Mouse (Mus musculus) macrophage (primary cell): ENCODE measurements around the gene Gsk3b. TPM values are rescaled to one million over a fixed set of nuclear protein-coding genes. Genes with fewer than 3 reads are reported as not detected.
"Not testable (repeated sequence)": the region's sequence is repeated elsewhere in the genome, so short reads cannot be mapped to it uniquely, and the experiment has no call there.

Experiments used
- H3K27ac ChIP-seq: fragments of 350-480 bp; formaldehyde crosslinking; 2 replicates; pipeline ENCODE4 v1.9.0; 2021
- H3K36me3 ChIP-seq: fragments of 350-480 bp; formaldehyde crosslinking; 2 replicates; pipeline ENCODE4 v1.9.0; 2021; ENCODE audit errors: inconsistent target
- H3K4me3 ChIP-seq: fragments of 350-480 bp; formaldehyde crosslinking; 2 replicates; pipeline ENCODE4 v1.9.0; 2021; ENCODE audit errors: inconsistent target
- H3K79me2 ChIP-seq: fragments of 350-480 bp; formaldehyde crosslinking; 2 replicates; pipeline ENCODE4 v1.9.0; 2021; ENCODE audit errors: inconsistent target
- WGBS: methylation state at CpG from one replicate; pipeline ENCODE4 v1.1.7; 2026; ENCODE audit warnings: inconsistent platforms; ENCODE audit not compliant: missing documents; 5-methylcytosine and 5-hydroxymethylcytosine counted together
- polyA plus RNA-seq: library from polyadenylated mRNA; stranded (reverse); fragments of 250-400 nt; gene quantifications from 3 replicates; pipeline ENCODE4 v1.2.4, GENCODE M21; 2018; ENCODE audit warnings: inconsistent platforms

The Gsk3b gene
- polyA plus RNA-seq, 1 experiment from 2014 or later = 38.2 TPM

DNA sequence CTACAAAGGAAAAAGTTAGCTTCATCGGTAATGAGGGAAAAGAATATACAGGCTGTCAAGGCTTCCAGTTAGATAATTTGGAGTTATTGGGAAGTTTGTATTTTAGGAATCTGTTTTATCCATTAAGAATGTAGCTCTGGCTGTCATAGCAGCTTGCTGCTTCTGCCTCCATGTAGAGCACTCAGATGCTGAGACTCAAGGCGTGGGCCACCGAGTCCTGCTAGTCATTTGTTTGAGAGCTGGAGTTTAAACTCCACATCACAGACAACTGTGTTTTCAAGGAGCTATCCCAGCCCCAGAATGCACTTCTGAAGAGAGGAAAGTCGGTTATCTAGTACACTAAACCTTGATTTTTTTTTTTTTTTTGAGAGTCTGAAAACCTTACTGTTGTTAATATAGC lies 101.2 kb downstream of the Gsk3b start:
- Histone ChIP-seq H3K27ac (no peak overlapping the region), H3K4me3 (no peak overlapping the region), H3K36me3 (peaks cover 36% of the 10 kb centered on the region), H3K79me2 (peaks cover 20% of the 10 kb centered on the region; the same call in 1 of the 2 replicates)
- 100% methylated on average over 4 of the region's 4 CpGs for WGBS

GRCm38 (mm10) chr16:38190531-38190930 lies 101.7 kb downstream of the Gsk3b start:
- H3K79me2 ChIP-seq = peaks cover 17% of the 10 kb centered on the region; the same call in 1 of the 2 replicates
- H3K27ac ChIP-seq = no peak overlapping the region
- 98% methylated on average over 3 of the region's 3 CpGs for WGBS
- H3K36me3 ChIP-seq = peaks cover 41% of the 10 kb centered on the region
- H3K4me3 ChIP-seq = no peak overlapping the region

DNA sequence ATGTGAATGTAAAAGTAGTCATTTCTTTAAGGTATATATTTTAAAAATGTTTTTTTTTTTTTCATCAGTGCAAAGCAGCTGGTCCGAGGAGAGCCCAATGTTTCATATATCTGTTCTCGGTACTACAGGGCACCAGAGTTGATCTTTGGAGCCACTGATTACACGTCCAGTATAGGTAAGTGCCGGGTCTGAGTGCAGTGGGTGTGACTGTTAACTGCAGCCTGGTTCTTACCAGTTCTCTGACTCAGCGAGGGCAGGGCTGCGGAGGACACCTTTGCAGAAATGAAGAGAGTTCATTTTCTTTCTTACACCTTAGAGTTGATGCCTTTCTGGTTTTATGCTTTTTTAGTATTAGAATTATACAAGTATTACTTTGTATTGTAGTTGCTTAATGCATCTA lies 102.7 kb downstream of the Gsk3b start:
- Histone ChIP-seq H3K4me3 (no peak overlapping the region), H3K36me3 (peaks cover 42% of the 10 kb centered on the region), H3K79me2 (peaks cover 17% of the 10 kb centered on the region; the same call in 1 of the 2 replicates), H3K27ac (no peak overlapping the region)
- 96% methylated on average over 6 of the region's 6 CpGs for WGBS

DNA sequence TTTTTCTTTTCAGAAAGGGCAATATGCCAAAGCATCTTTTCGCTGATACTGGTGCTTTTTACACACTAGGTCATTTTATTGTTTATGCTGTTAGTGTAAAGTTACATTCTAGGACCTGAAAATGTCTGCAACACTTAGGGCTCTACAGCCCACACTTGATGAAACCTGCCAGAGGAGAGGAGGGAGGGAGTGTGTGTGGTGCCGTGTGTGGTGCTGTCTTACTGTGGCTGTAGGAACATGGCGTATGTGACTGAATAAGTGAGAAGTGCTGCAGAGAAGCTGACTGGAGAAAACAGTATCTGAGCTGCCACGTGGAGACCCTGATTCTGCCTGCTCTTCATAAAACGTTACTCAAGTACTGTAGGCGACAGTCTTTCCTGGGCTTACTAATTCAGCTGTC lies 103.8 kb downstream of the Gsk3b start:
- peaks cover 14% of the 10 kb centered on the region; the same call in 1 of the 2 replicates for H3K79me2 ChIP-seq
- peaks cover 41% of the 10 kb centered on the region for H3K36me3 ChIP-seq
- H3K27ac ChIP-seq = no peak overlapping the region
- WGBS = 97% methylated on average over 6 of the region's 6 CpGs
- no peak overlapping the region for H3K4me3 ChIP-seq

DNA sequence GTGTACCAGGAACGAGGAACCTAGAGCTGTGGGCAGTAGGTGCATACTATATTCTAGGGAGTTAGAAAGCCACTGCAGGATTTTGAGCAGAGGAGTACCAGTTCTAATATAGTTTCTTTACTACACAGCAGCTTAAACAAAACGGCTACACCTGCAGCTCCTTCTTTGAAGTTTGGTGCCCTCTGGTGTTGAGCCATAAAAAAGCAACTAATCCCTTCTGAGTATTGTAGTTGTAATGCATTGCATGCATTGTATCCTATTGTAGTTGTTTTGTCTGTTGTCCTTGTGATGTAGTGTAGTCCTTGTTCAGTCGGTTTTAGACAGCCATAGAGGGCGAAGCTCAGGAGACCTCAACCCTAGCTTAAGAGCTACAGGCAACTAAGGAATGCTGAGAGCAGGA lies 108.5 kb downstream of the Gsk3b start:
- 50% methylated on average over 4 of the region's 4 CpGs for WGBS
- no peak overlapping the region for H3K27ac ChIP-seq
- H3K36me3 ChIP-seq = peaks cover 22% of the 10 kb centered on the region
- no peak overlapping the region for H3K4me3 ChIP-seq
- peaks cover 18% of the 10 kb centered on the region; the same call in 1 of the 2 replicates for H3K79me2 ChIP-seq

GRCm38 (mm10) chr16:38205272-38205671 lies 116.5 kb downstream of the Gsk3b start:
- no peak overlapping the region for H3K27ac ChIP-seq
- H3K4me3 ChIP-seq = no peak overlapping the region
- peaks cover 4% of the 10 kb centered on the region; the same call in 1 of the 2 replicates for H3K79me2 ChIP-seq
- H3K36me3 ChIP-seq = peaks cover 26% of the 10 kb centered on the region
- 95% methylated on average over 7 of the region's 7 CpGs for WGBS

- H3K27ac ChIP-seq, H3K79me2 ChIP-seq, H3K4me3 ChIP-seq: not testable (repeated sequence)
- no CpG with 5 or more reads among the region's 5 CpGs for WGBS
- H3K36me3 ChIP-seq = peaks cover 34% of the 10 kb centered on the region
Observed at GRCm38 (mm10) chr16:38222491-38222890, 133.7 kb downstream of the Gsk3b start.

DNA sequence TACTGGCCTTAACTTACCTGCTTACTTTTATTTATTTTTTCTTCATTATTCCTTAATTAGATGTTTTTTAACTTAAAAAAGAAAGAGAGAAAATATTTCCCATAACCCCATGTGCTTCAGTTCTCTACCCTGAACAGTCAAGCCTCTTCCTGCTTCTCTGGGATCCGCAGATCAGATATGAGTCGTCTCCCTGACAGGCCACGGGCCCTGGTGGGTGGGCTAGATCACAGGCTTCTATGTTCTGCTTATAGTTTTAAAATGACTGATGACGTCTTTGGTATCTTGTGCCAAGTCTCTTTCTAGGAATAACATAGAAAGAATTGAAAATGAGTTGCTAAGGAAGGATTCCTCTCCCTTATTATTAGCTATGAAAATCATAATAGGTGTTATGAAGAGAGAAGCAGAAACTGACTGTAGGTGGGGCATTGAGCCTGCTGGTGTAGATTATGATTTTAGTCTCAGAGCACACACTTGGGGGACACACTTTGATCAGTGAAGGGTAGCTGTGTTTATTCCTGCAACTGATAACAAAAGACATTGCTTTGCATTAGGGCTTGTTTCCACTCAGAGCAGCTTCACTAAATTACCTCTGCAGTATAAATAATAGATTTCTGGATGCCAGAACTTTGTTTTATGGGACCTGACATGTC lies 148.3 kb downstream of the Gsk3b start:
- Histone ChIP-seq H3K79me2 (no peaks in the 10 kb centered on the region), H3K27ac (no peak overlapping the region), H3K36me3 (peaks cover 14% of the 10 kb centered on the region; the same call in 1 of the 2 replicates), H3K4me3 (no peak overlapping the region)
- 87% methylated on average over 4 of the region's 4 CpGs for WGBS

- WGBS = 6% methylated on average over 5 of the region's 5 CpGs
- Histone ChIP-seq H3K36me3 (peaks cover 14% of the 10 kb centered on the region; the same call in 1 of the 2 replicates), H3K79me2 (no peaks in the 10 kb centered on the region), H3K27ac (peak overlapping the region; percentile 21; the same call in 1 of the 2 replicates), H3K4me3 (no peak overlapping the region)
Observed at GRCm38 (mm10) chr16:38239729-38240128, 150.9 kb downstream of the Gsk3b start.

GRCm38 (mm10) chr16:38240167-38240566 lies 151.4 kb downstream of the Gsk3b start:
- Histone ChIP-seq H3K27ac (0 out of 2 replicates have a peak overlapping the region, but pooled peaks have one; percentile 21), H3K36me3 (peaks cover 14% of the 10 kb centered on the region; the same call in 1 of the 2 replicates)

DNA sequence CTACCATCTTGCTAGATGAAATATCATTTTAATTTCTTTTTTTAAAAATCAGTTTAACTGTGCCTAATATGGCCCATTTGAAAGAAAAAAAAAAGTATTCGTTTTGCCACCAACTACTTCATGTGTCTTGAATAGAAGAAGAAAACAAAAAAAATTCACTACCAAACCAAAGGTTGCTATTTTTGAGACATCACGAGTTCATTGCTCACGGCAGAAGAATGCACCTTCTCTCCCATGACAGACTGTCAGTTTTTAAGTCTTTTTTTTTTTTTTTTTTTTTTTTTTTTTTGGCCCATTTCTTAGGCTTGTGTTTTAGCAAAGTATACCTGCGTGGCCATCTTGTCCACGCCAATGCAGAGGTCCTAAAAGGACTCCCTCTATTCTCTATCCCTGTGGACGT lies 155.3 kb downstream of the Gsk3b start:
- Histone ChIP-seq H3K4me3 (no peak overlapping the region), H3K36me3 (0 out of 2 replicates have a peak, but pooled peaks cover 8% of the 10 kb centered on the region), H3K79me2 (no peaks in the 10 kb centered on the region), H3K27ac (no peak overlapping the region)
- 97% methylated on average over 6 of the region's 6 CpGs for WGBS

More at GRCm38 (mm10) chr16:38240167-38240566, 151.4 kb downstream of the Gsk3b start:
- no peaks in the 10 kb centered on the region for H3K79me2 ChIP-seq
- no peak overlapping the region for H3K4me3 ChIP-seq
- WGBS = 95% methylated on average over 10 of the region's 10 CpGs

DNA sequence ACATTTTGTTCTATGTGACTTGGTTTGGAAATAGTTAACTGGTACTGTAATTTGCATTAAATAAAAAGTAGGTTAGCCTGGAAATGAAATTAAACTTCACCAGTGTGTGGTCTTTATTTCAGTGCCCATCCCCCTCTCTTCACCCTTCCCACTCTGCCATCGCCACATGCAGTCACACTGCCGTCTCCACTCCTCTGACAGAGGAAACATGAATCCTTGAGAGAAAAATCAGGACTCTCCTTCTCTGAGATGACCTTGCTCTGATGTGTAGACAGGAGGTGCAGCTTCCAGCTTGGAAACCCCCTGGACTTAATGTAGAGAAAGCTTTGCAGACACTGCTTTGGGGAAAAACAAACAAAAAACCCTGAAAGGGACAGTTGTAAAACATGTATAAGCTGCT lies 156.6 kb downstream of the Gsk3b start:
- 0 out of 2 replicates have a peak, but pooled peaks cover 8% of the 10 kb centered on the region for H3K36me3 ChIP-seq
- H3K27ac ChIP-seq = no peak overlapping the region
- H3K4me3 ChIP-seq = no peak overlapping the region
- WGBS = 100% methylated on average over 2 of the region's 2 CpGs
- no peaks in the 10 kb centered on the region for H3K79me2 ChIP-seq

DNA sequence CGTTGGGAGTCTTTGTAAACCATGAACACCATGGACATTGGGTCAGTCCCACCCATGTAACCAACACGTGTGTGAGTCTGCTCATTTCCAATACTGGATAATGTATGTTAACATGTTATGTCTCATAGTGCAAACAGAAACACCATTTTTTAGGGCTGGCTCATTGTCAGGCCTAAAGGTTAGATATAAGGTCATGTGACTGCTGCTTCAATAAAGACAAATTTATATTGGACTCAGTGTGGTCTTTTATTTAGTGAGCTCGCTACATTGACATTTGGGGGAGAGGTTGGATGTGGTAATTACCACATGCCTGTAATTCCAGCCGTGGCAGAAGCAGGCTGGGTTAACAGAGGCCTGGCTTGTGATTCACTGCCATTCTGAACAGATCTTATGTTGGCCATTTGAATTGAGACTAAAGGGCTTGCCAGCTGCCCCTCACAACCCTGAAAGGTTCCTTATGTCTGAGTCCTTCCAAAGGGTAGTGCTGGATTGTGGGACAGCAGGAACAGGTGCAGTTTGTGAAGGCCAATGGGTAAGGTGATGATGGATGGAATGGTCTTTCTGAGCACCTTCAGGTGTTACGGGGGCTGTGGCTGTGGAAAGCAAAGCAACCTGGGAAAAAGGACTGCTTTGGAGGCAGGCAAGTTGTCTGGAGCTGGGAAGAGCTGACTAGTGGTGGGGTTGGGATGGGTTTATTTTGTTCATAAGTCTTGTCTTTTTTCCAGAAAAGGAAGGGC lies 157.2 kb downstream of the Gsk3b start:
- H3K36me3 ChIP-seq = 0 out of 2 replicates have a peak, but pooled peaks cover 4% of the 10 kb centered on the region
- 92% methylated on average over 5 of the region's 5 CpGs for WGBS
- H3K79me2 ChIP-seq = no peaks in the 10 kb centered on the region
- H3K27ac ChIP-seq = no peak overlapping the region
- H3K4me3 ChIP-seq = no peak overlapping the region

- H3K27ac ChIP-seq = no peak overlapping the region
- WGBS = 38% methylated on average over 12 of the region's 13 CpGs
- no peaks in the 10 kb centered on the region for H3K79me2 ChIP-seq
- no peaks in the 10 kb centered on the region for H3K36me3 ChIP-seq
- no peak overlapping the region for H3K4me3 ChIP-seq
Observed at GRCm38 (mm10) chr16:38248331-38248961, 159.6 kb downstream of the Gsk3b start.
